Mouse (Mus musculus): ENCODE measurements around the gene Jag2. TPM values are rescaled to one million over a fixed set of nuclear protein-coding genes. Genes with fewer than 3 reads are reported as not detected.

Gene Jag2
- polyA plus RNA-seq, 1 experiment, result 8.6 TPM

DNA sequence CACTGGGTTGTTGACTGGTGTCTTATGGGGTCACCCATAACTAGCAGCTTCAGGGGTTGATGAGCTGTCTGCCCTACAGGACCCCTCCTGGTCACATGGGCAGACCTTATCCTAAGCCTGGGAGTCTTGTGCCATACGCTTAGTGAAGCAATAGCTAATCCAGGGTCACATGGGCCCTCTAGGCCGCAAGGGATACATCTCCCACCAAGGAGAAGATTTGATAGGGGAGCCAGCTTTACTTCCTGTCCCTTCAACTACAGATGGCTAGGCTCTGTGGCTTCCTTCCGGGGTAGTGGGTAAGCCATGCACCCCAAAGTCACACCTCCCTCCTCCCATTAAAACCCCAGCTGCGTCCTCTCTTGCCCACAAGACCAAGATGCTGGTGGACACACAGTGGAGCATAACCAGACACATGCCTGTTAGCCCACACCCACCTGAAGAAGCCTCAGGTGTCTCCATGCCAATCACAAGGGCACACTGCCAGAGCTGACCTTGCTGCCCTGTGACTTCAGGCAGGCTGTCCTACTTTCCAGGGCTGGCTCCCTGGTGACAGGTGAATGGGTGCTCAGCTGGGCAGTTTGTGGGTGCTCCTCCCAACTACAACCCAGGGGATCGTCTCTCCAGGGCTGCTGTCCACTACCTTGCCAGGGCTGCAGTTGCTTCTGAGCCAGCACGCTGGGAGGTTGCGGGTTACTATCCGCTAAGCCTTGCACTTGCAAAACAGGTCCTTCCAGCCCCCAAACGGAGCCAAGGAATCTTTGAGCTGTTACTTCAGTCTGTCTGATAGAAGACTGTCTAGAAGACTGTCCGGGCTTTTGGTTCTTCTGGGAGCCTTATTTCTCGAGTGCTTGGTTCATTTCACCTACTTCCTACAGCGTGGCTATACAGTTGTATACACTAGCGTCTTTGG lies 61.1 kb downstream of the Jag2 start, which contains the start of gene Gpr132:
Gene Gpr132, minus strand, starts transcription at position 51 of the 910 bp plus-strand sequence.
- Histone ChIP-seq H3K36me3 (ENCODE audit: control insufficient read depth, insufficient read depth, low read length) (no peaks in the 10 kb centered on the region), H3K4me3 (ENCODE audit: extremely low read depth, insufficient read depth, insufficient read length) (no peak within 1 kb of the TSS), H3K27me3 (ENCODE audit: control insufficient read depth, insufficient read depth, low read length) (no peaks in the 10 kb centered on the region), H3K4me1 (ENCODE audit: control insufficient read depth, insufficient read depth, insufficient read length) (peaks cover 47% of the 10 kb centered on the region; the same call in 1 of the 2 replicates), H3K27ac (ENCODE audit: insufficient read depth, low read length) (peak within 1 kb of the TSS; percentile 86)
- WGBS, result 48% methylated on average over 13 of the region's 13 CpGs
- TF ChIP-seq POLR2A (IDR thresholded peaks at IDR 0.05; ENCODE audit: low read depth, low read length) (no peak), CTCF (IDR thresholded peaks at IDR 0.05; ENCODE audit: extremely low read depth, insufficient read depth, insufficient read length, insufficient replicate concordance) (no peak)
- peak in 1 of 2 experiments; percentile 49 for DNase-seq (ENCODE audit: low read depth in 1 of 2, low spot score in 2 of 2)

DNA sequence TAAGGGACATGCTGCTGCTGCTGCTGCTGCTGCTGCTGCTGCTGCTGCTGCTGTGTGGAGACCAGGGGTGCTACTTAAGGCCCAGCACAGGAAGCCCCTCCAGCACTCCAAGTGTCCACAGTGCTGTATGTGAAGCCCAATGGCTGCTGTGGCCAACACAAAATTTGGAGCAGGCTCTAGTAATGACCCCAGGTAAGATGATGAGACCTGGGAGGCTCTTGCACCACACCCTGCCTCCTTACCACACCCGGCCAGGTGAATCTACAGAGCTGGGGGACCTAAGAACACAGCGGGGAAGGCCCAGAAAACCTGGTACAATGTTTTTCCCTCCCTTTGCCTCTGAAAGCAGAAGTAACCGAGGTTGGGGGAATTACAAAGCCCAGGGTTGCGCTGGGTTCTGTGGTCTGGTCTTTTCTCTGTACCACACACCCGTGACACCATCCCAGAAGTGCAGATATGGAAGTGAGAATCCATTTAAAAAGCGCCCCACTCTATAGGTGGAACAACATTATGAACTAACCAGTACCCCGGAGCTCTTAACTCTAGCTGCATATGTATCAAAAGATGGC lies 62.4 kb downstream of the Jag2 start:
- no peak overlapping the region for H3K4me3 ChIP-seq (ENCODE audit: extremely low read depth, insufficient read depth, insufficient read length)
- TF ChIP-seq CTCF (IDR thresholded peaks at IDR 0.05; ENCODE audit: extremely low read depth, insufficient read depth, insufficient read length, insufficient replicate concordance), result no peak
- TF ChIP-seq POLR2A (IDR thresholded peaks at IDR 0.05; ENCODE audit: low read depth, low read length), result no peak
- H3K4me1 ChIP-seq (ENCODE audit: control insufficient read depth, insufficient read depth, insufficient read length), result peaks cover 50% of the 10 kb centered on the region; the same call in 1 of the 2 replicates
- H3K27ac ChIP-seq (ENCODE audit: insufficient read depth, low read length), result peak overlapping the region; percentile 72
- WGBS, result 22% methylated on average over 7 of the region's 7 CpGs
- DNase-seq (ENCODE audit: low read depth in 1 of 2, low spot score in 2 of 2), result peak; percentile 49 to 76
- H3K36me3 ChIP-seq (ENCODE audit: control insufficient read depth, insufficient read depth, low read length), result no peaks in the 10 kb centered on the region
- H3K27me3 ChIP-seq (ENCODE audit: control insufficient read depth, insufficient read depth, low read length), result no peaks in the 10 kb centered on the region

DNA sequence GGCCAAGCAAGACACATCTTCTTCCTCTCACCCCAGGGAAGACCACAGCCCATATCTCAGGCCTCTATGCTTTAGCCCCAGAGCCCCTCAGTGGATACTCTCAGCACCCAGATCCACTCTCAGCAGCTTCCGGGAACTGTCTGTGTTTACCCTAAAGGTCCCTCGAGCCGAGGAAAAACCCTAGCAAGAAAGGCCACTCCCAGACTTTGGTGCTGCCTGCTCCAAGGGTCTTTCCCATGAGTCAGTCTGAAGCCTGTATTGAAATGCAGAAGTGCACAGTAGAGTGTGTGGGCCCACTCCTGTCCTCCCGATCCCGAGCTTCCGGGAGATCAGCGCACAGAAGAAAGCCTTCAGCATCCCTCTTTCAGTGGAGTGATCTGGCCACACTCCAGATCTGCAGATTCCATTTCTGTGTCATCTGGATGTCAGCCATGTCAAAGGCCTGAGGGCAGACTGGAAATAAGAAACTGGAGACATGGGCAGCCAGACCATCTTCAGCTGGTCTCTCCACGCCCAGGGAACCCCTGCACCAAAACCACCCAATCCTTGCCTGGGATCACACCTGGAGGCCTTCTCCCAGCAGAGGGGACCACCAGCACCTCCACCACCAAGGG lies 63.0 kb downstream of the Jag2 start:
- peak overlapping the region; percentile 72 for H3K27ac ChIP-seq (ENCODE audit: insufficient read depth, low read length)
- no peaks in the 10 kb centered on the region for H3K36me3 ChIP-seq (ENCODE audit: control insufficient read depth, insufficient read depth, low read length)
- WGBS, result 68% methylated on average over 8 of the region's 8 CpGs
- H3K4me1 ChIP-seq (ENCODE audit: control insufficient read depth, insufficient read depth, insufficient read length), result peaks cover 56% of the 10 kb centered on the region
- DNase-seq (ENCODE audit: low read depth in 1 of 2, low spot score in 2 of 2), result peak in 1 of 2 experiments; percentile 8
- H3K4me3 ChIP-seq (ENCODE audit: extremely low read depth, insufficient read depth, insufficient read length), result no peak overlapping the region
- TF ChIP-seq POLR2A (IDR thresholded peaks at IDR 0.05; ENCODE audit: low read depth, low read length) (no peak), CTCF (IDR thresholded peaks at IDR 0.05; ENCODE audit: extremely low read depth, insufficient read depth, insufficient read length, insufficient replicate concordance) (no peak)
- H3K27me3 ChIP-seq (ENCODE audit: control insufficient read depth, insufficient read depth, low read length), result no peaks in the 10 kb centered on the region

DNA sequence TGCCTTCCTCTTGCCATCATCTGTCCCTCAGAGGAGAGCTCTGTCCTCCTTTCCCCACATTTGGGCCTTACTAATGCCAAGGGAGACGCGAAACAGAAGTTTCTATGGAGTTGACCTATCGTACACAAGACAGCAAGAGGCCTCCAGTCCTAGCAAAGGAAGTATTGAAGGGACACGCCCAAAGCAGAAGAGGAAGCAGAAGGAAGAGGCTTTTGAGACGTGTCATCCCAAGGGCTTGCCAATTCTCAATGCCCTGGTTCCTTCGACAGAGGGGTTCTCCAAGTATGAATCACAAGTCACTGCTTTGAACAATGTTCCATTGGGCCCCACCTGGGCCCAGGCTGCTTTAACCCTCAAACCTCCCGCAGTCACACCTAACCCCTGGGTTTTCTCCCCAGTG lies 64.8 kb downstream of the Jag2 start:
- Histone ChIP-seq H3K27me3 (ENCODE audit: control insufficient read depth, insufficient read depth, low read length) (no peaks in the 10 kb centered on the region), H3K36me3 (ENCODE audit: control insufficient read depth, insufficient read depth, low read length) (no peaks in the 10 kb centered on the region), H3K4me1 (ENCODE audit: control insufficient read depth, insufficient read depth, insufficient read length) (peaks cover 49% of the 10 kb centered on the region), H3K27ac (ENCODE audit: insufficient read depth, low read length) (peak overlapping the region; percentile 9; the same call in 1 of the 2 replicates), H3K4me3 (ENCODE audit: extremely low read depth, insufficient read depth, insufficient read length) (no peak overlapping the region)
- DNase-seq (ENCODE audit: low read depth in 1 of 2, low spot score in 2 of 2), result peak in 1 of 2 experiments; percentile 10
- TF ChIP-seq CTCF (IDR thresholded peaks at IDR 0.05; ENCODE audit: extremely low read depth, insufficient read depth, insufficient read length, insufficient replicate concordance), result no peak
- TF ChIP-seq POLR2A (IDR thresholded peaks at IDR 0.05; ENCODE audit: low read depth, low read length), result no peak
- 45% methylated on average over 7 of the region's 7 CpGs for WGBS

DNA sequence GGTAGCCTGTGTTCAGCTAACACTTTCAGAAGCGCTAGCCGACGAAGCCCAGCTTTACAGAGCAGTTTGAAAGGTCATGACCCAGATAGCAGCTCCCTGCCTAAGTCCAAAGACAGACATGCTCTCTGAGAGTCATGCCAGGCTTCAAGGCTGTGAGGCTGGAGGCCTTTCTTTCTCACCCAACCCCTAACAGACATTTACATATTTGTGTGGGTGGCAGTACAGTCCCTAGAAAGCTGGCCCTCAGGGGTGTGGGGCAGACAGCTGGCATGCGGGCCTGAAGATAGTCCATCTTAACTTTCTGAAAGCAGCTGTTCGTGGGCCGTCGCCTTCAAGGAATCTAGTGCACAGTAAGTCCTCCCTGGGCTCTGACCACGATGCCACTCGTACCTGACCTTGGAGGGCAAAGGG lies 67.7 kb downstream of the Jag2 start:
- Histone ChIP-seq H3K27me3 (ENCODE audit: control insufficient read depth, insufficient read depth, low read length) (no peaks in the 10 kb centered on the region), H3K36me3 (ENCODE audit: control insufficient read depth, insufficient read depth, low read length) (no peaks in the 10 kb centered on the region), H3K4me3 (ENCODE audit: extremely low read depth, insufficient read depth, insufficient read length) (no peak overlapping the region), H3K27ac (ENCODE audit: insufficient read depth, low read length) (peak overlapping the region; percentile 59), H3K4me1 (ENCODE audit: control insufficient read depth, insufficient read depth, insufficient read length) (peaks cover 60% of the 10 kb centered on the region)
- no peak for TF ChIP-seq CTCF (IDR thresholded peaks at IDR 0.05; ENCODE audit: extremely low read depth, insufficient read depth, insufficient read length, insufficient replicate concordance)
- TF ChIP-seq POLR2A (IDR thresholded peaks at IDR 0.05; ENCODE audit: low read depth, low read length), result no peak
- no peak for DNase-seq (ENCODE audit: low read depth in 1 of 2, low spot score in 2 of 2)
- 49% methylated on average over 9 of the region's 9 CpGs for WGBS

DNA sequence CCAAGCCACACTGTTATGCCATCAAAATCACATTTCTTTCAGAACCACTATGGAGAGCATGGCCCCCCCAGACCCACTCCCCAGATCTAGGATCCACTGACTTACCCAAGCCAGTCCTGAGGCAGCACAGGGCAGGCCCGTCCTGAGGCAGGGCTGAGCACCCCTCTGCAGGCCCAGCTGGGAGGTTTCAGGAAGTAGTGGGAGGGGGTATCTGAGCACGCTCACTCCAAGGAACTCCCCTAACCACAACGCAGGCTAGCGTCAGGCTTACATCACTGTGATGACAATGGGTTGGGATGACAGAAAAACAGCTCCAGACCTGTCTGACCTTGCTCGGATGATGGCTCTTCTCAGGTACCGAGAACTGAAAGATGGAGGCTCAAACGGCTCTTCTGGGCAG lies 68.8 kb downstream of the Jag2 start:
- H3K27me3 ChIP-seq (ENCODE audit: control insufficient read depth, insufficient read depth, low read length), result no peaks in the 10 kb centered on the region
- H3K4me1 ChIP-seq (ENCODE audit: control insufficient read depth, insufficient read depth, insufficient read length), result peaks cover 58% of the 10 kb centered on the region
- 11% methylated on average over 7 of the region's 7 CpGs for WGBS
- DNase-seq (ENCODE audit: low read depth in 1 of 2, low spot score in 2 of 2), result peak; percentile 67 to 78
- H3K36me3 ChIP-seq (ENCODE audit: control insufficient read depth, insufficient read depth, low read length), result no peaks in the 10 kb centered on the region
- peak overlapping the region; percentile 67 for H3K4me3 ChIP-seq (ENCODE audit: extremely low read depth, insufficient read depth, insufficient read length)
- TF ChIP-seq CTCF (IDR thresholded peaks at IDR 0.05; ENCODE audit: extremely low read depth, insufficient read depth, insufficient read length, insufficient replicate concordance), result no peak
- TF ChIP-seq POLR2A (IDR thresholded peaks at IDR 0.05; ENCODE audit: low read depth, low read length), result peak; percentile 84
- peak overlapping the region; percentile 93 for H3K27ac ChIP-seq (ENCODE audit: insufficient read depth, low read length)
